Mouse (Mus musculus) stomach, postnatal 0 days (tissue): ENCODE measurements around the gene Trappc12.

ENCODE experiments used
- CTCF ChIP-seq: IDR thresholded peaks from 2 replicates; pipeline ENCODE4 v1.5.1; 2016; ENCODE audit warnings: antibody characterized with exemption, low read depth, mild to moderate bottlenecking, moderate library complexity
- EP300 ChIP-seq: optimal IDR thresholded peaks from 2 replicates; pipeline ENCODE3; 2016; ENCODE audit warnings: antibody characterized with exemption

- TF ChIP-seq CTCF = no peak
- no peak for TF ChIP-seq EP300
Measured at GRCm38 (mm10) chr12:28714822-28715632, 35.2 kb downstream of the Trappc12 start.
